Mouse (Mus musculus) ES-Bruce4 (cell line): ENCODE measurements around the gene Abca8b. TPM values are rescaled to one million over a fixed set of nuclear protein-coding genes. Genes with fewer than 3 reads are reported as not detected.

Experiments used
- H3K27ac ChIP-seq: 2 replicates; pipeline ENCODE4 v1.5.1; 2012; ENCODE audit warnings: low read length, inconsistent platforms; ENCODE audit not compliant: insufficient read depth
- H3K27me3 ChIP-seq: 2 replicates; pipeline ENCODE4 v1.6.1; 2012; ENCODE audit warnings: mild to moderate bottlenecking, low read length, inconsistent platforms; ENCODE audit not compliant: control insufficient read depth, poor library complexity, insufficient read depth, severe bottlenecking
- H3K36me3 ChIP-seq: 2 replicates; pipeline ENCODE4 v1.6.1; 2012; ENCODE audit warnings: inconsistent platforms, mild to moderate bottlenecking, low read length, moderate library complexity; ENCODE audit not compliant: control insufficient read depth, poor library complexity, insufficient read depth, severe bottlenecking
- H3K4me1 ChIP-seq: one replicate; pipeline ENCODE4 v1.8.1; 2011; ENCODE audit warnings: low read length; ENCODE audit not compliant: control insufficient read depth, insufficient read depth
- H3K4me3 ChIP-seq: 2 replicates; pipeline ENCODE4 v1.5.1; 2011; ENCODE audit warnings: low read depth, mild to moderate bottlenecking, low read length
- H3K9ac ChIP-seq: 2 replicates; pipeline ENCODE4 v1.6.1; 2012; ENCODE audit warnings: low read depth, mild to moderate bottlenecking, inconsistent platforms; ENCODE audit not compliant: poor library complexity, severe bottlenecking
- H3K9me3 ChIP-seq: replicated peaks from 2 replicates; pipeline ENCODE4 v1.6.1; 2012; ENCODE audit warnings: mild to moderate bottlenecking, low read length, inconsistent platforms; ENCODE audit not compliant: control insufficient read depth, poor library complexity, insufficient read depth, severe bottlenecking
- CTCF ChIP-seq: IDR thresholded peaks from one replicate; pipeline ENCODE4 v1.8.1; 2011; ENCODE audit warnings: low read depth, low read length
- EP300 ChIP-seq: IDR thresholded peaks from 2 replicates; pipeline ENCODE4 v1.6.1; 2011; ENCODE audit warnings: low read depth, low read length; ENCODE audit not compliant: insufficient read depth
- POLR2A ChIP-seq: IDR thresholded peaks from one replicate; pipeline ENCODE4 v1.8.1; 2011; ENCODE audit warnings: low read length; ENCODE audit not compliant: insufficient read depth
- polyA plus RNA-seq: library from polyadenylated mRNA; stranded (reverse); fragments of >200 nt; gene quantifications from 2 replicates; pipeline ENCODE4 v1.2.4, GENCODE M21; 2011; ENCODE audit warnings: low read depth; ENCODE audit not compliant: missing spikeins, insufficient read depth, insufficient read length

Gene Abca8b
- 0.49 and 0.57 TPM in 2 replicates for polyA plus RNA-seq

DNA sequence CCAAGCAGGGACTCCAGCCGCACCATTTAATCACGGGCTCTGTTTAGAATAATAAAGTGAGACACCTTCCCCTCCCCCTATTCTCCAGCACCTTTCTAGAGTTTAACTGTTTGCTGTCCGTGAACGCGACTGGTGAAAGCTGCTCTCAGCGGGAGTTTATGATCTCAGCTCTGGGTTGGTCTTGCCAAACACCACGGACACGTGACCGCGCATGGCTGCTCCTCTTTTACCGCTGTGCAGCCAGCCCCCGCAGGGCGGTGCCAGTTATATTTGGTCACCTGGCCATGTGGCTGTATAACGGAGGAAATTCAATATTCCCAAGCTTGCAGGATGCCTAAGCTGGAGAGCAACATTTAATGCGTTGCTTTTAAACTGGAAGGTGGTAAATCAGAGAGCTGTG is at the start of gene Abca8b:
Gene Abca8b (minus strand): TSS at position 222 of the 400 bp plus-strand sequence.
- no peak for TF ChIP-seq CTCF
- TF ChIP-seq EP300, result 0 out of 2 replicates have a peak, but pooled peaks have one; percentile 35
- no peak for TF ChIP-seq POLR2A
- H3K4me3 ChIP-seq, result 0 out of 2 replicates have a peak within 1 kb of the TSS, but pooled peaks have one; percentile 4
- H3K4me1 ChIP-seq, result no peaks in the 10 kb centered on the region
- no peaks in the 10 kb centered on the region for H3K27me3 ChIP-seq
- H3K27ac ChIP-seq, result no peak within 1 kb of the TSS
- H3K9ac ChIP-seq, result no peak within 1 kb of the TSS
- H3K36me3 ChIP-seq, result no peaks in the 10 kb centered on the region
- no peaks in the 10 kb centered on the region; the same call in 1 of the 2 replicates for H3K9me3 ChIP-seq

DNA sequence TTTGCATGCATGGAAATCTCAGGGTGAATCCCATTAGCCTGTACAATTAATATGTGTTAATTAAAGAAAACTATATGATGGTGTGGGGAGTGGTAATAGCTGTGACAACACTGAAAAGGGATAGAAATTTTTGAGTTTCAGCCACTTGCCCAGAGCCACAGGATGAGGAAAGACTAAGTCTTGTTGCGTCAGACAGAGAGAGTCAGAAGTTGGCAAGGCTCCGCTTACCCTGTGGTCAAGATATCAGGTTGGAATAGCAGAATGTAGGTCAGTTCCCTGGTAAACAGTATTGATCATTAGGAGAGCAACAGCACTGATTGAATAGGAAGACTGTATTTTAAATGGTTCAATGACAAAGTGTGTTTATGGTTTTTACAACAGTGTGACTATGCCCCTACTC is 42.1 kb upstream of the Abca8b start:
- Histone ChIP-seq H3K9ac (no peak overlapping the region), H3K4me3 (no peak overlapping the region), H3K27ac (no peak overlapping the region), H3K36me3 (no peaks in the 10 kb centered on the region), H3K9me3 (no peaks in the 10 kb centered on the region), H3K4me1 (no peaks in the 10 kb centered on the region), H3K27me3 (no peaks in the 10 kb centered on the region)
- no peak for TF ChIP-seq EP300
- TF ChIP-seq POLR2A, result no peak
- no peak for TF ChIP-seq CTCF

DNA sequence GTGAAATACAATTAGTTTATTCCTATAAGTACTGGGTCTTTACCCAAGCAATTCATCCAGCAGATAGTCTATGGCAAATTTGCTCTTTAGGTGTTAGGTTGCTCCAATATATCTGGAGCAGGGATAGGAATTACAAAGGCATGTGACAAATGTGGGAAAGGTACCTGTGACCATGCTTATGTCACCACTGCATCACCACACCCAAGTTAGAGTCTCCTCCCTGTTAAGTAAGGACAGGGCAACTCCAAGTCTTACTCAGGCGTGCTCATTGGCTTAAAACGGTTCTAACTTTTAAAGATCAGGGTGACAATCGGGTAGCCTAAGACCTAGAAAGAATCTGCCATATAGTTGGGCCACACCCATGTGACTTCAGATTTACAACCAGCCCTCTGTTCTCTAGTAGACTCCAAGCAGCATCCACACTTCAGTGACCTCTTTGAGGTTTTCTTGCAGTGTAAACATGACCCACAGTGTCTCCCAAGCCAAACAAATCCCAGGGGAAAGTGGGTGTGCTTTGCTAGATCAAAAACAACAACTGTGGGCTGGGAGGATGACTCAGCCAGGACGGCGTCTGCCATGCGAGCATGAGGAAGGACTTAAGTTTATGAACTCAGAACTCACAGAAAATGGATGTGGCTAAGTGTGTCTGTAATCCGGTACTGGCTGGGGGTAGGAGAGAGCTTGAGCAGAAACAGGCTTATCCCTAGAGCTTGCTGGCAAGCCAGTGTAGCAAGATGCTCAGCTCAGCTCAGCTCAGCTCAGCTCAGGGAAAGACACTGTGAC is 33.5 kb upstream of the Abca8b start:
- Histone ChIP-seq H3K27me3 (no peaks in the 10 kb centered on the region), H3K27ac (no peak overlapping the region), H3K9me3 (no peaks in the 10 kb centered on the region), H3K4me1 (no peaks in the 10 kb centered on the region), H3K36me3 (no peaks in the 10 kb centered on the region), H3K9ac (no peak overlapping the region), H3K4me3 (no peak overlapping the region)
- no peak for TF ChIP-seq POLR2A
- no peak for TF ChIP-seq CTCF
- no peak for TF ChIP-seq EP300

DNA sequence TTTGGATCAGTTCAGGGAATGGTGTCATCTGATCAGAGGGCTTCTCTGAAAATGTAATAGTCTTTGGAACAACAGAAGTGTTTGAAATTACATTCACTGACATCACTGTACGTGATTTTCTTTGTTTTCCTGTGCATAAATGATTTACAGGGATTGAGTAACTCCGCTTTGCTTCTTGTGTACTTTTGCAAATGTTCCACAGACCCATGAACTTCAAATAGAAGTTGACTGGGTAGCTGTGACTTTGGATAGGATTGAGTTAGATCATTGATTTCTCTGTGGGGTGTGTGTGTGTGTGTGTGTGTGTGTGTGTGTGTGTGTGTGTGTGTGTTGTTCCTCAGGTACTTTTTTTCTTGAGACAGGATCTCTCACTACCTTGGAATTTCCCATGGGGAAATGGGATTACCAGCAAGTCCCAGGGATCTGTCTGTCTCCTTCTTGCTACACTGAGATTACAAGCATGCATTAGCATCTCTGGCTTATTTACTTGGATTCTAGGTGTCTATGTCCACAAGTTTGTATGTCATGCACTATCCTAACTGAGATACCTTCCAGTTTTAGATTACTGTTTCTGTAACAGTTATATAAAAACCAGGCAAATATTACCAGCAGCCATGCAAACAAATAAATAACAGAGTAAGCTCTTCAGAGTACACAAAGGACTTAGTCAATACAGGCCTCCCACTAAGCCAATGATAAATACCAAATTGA is 15.3 kb upstream of the Abca8b start:
- no peak overlapping the region for H3K27ac ChIP-seq
- no peak overlapping the region for H3K9ac ChIP-seq
- H3K27me3 ChIP-seq, result no peaks in the 10 kb centered on the region
- H3K9me3 ChIP-seq, result no peaks in the 10 kb centered on the region
- TF ChIP-seq CTCF (no peak), POLR2A (no peak), EP300 (no peak)
- no peaks in the 10 kb centered on the region for H3K36me3 ChIP-seq
- H3K4me1 ChIP-seq, result no peaks in the 10 kb centered on the region
- H3K4me3 ChIP-seq, result no peak overlapping the region

DNA sequence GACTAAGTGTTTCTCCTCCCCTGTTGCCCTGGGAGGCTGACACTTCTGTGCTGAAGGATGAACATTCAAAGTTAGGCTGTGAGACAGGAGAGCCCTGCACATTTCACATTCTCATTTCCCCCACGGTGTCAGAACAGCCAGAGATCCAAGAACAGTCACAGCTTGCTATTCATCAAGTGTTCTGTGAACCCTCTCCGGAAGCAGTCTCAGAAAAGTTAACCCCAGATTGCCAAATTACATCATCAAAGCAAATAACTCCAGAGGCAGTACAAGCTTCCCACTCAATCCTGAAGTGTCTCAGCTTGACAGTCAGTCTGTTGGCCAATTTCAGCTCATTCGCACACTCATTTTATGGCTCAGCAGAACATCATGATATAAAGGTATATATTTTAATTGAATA is 632 bp downstream of the Abca8b start:
- H3K27ac ChIP-seq, result no peak overlapping the region
- H3K9ac ChIP-seq, result no peak overlapping the region
- H3K27me3 ChIP-seq, result no peaks in the 10 kb centered on the region
- H3K9me3 ChIP-seq, result no peaks in the 10 kb centered on the region; the same call in 1 of the 2 replicates
- no peaks in the 10 kb centered on the region for H3K4me1 ChIP-seq
- no peak for TF ChIP-seq POLR2A
- TF ChIP-seq CTCF, result no peak
- TF ChIP-seq EP300, result no peak
- no peaks in the 10 kb centered on the region for H3K36me3 ChIP-seq
- H3K4me3 ChIP-seq, result no peak overlapping the region

DNA sequence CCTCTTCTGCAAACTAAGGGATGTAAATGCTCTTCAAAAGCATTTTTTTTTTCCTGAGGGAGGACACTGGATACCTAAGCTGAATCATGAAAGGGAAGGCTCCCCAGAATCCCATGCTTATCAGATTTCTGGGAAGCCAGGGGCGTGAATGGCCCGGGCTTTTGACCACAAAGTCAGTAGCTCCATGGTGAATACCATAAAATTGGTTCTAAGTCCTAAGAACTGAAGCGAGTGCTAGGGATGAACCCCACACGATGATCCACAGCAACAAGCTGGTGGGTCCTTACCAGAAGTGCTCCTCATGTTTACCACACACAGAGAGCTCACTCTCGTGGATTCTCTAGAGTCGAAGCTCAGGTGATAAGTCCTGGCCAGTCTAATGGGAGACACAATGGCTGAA is 1.6 kb downstream of the Abca8b start:
- H3K9me3 ChIP-seq, result no peaks in the 10 kb centered on the region; the same call in 1 of the 2 replicates
- TF ChIP-seq EP300, result no peak
- no peak for TF ChIP-seq CTCF
- no peak for TF ChIP-seq POLR2A
- no peak overlapping the region for H3K9ac ChIP-seq
- no peaks in the 10 kb centered on the region for H3K36me3 ChIP-seq
- no peaks in the 10 kb centered on the region for H3K27me3 ChIP-seq
- H3K4me1 ChIP-seq, result no peaks in the 10 kb centered on the region
- no peak overlapping the region for H3K27ac ChIP-seq
- no peak overlapping the region for H3K4me3 ChIP-seq
